Mouse (Mus musculus) liver, postnatal 0 days (tissue): Measurements from ENCODE around the gene Nexn. TPM values are rescaled to one million over a fixed set of nuclear protein-coding genes. Genes with fewer than 3 reads are reported as not detected.

Source experiments
- ATAC-seq: fragments of 200-750 bp; cut with Nextera tagmentation; 2 replicates; pipeline ENCODE4 v1.8.0; 2017; ENCODE audit warnings: mild to moderate bottlenecking, moderate library complexity
- DNase-seq: peaks from one replicate; pipeline ENCODE4 v3.0.0-alpha.2; 2016
- H3K27ac ChIP-seq: fragments of 300-500 bp; sonication (generic); 2 replicates; pipeline ENCODE4 v1.5.1; 2014; ENCODE audit warnings: antibody characterized with exemption, moderate library complexity, mild to moderate bottlenecking, low read depth
- H3K27me3 ChIP-seq: fragments of 300-500 bp; sonication (generic); 2 replicates; pipeline ENCODE4 v1.6.1; 2014; ENCODE audit warnings: low read length, control low read depth, mixed read lengths; ENCODE audit not compliant: insufficient read depth
- H3K36me3 ChIP-seq: fragments of 300-500 bp; sonication (generic); replicated peaks from 2 replicates; pipeline ENCODE4 v1.6.1; 2014; ENCODE audit warnings: mild to moderate bottlenecking, control low read depth, low read length, moderate library complexity, mixed read lengths; ENCODE audit not compliant: insufficient read depth
- H3K4me1 ChIP-seq: fragments of 300-500 bp; sonication (generic); 2 replicates; pipeline ENCODE4 v1.6.1; 2014; ENCODE audit warnings: antibody characterized with exemption, mild to moderate bottlenecking, control low read depth; ENCODE audit not compliant: insufficient read depth
- H3K4me2 ChIP-seq: fragments of 300-500 bp; sonication (generic); 2 replicates; pipeline ENCODE4 v1.6.1; 2014; ENCODE audit warnings: low read depth, mild to moderate bottlenecking, low read length, moderate library complexity, mixed read lengths
- H3K4me3 ChIP-seq: fragments of 300-500 bp; sonication (generic); 2 replicates; pipeline ENCODE4 v1.5.1; 2014; ENCODE audit warnings: low read depth, low read length
- H3K9ac ChIP-seq: fragments of 300-500 bp; sonication (generic); replicated peaks from 2 replicates; pipeline ENCODE4 v1.6.1; 2014; ENCODE audit warnings: mild to moderate bottlenecking, moderate library complexity
- H3K9me3 ChIP-seq: fragments of 300-500 bp; sonication (generic); 2 replicates; pipeline ENCODE4 v1.6.1; 2016; ENCODE audit warnings: mild to moderate bottlenecking, control low read depth, low read length, mixed read lengths
- CTCF ChIP-seq: sonication (generic); IDR thresholded peaks from 2 replicates; pipeline ENCODE4 v1.5.1; 2016; ENCODE audit warnings: antibody characterized with exemption, low read depth
- EP300 ChIP-seq: IDR thresholded peaks from 2 replicates; pipeline ENCODE4 v1.6.1; 2016; ENCODE audit warnings: antibody characterized with exemption, low read depth, mild to moderate bottlenecking
- WGBS: fragments of 180-500 bp; shearing (Covaris S2); extraction: QIAGEN DNeasy Blood & Tissue Kit; methylation state at CpG from one replicate; pipeline ENCODE4 v1.1.7; 2014; ENCODE audit not compliant: insufficient replicate concordance; 5-methylcytosine and 5-hydroxymethylcytosine counted together
- polyA plus RNA-seq: library from polyadenylated mRNA; unstranded; fragments of >200 nt; fragmentation: Nextera tagmentation; extraction: Ambion mirVana; gene quantifications from 2 replicates; pipeline ENCODE4 v1.2.1, GENCODE M21; 2015

The Nexn gene
- polyA plus RNA-seq, 1 experiment from 2014 or later, result 1.1 TPM

- no peak overlapping the region for H3K4me3 ChIP-seq
- TF ChIP-seq EP300, result no peak
- no peak for TF ChIP-seq CTCF
- H3K9me3 ChIP-seq, result no peaks in the 10 kb centered on the region
- H3K27ac ChIP-seq, result no peak overlapping the region
- H3K9ac ChIP-seq, result no peak overlapping the region
- H3K4me1 ChIP-seq, result no peaks in the 10 kb centered on the region
- no peaks in the 10 kb centered on the region for H3K27me3 ChIP-seq
- ATAC-seq (no peak), DNase-seq (no peak)
- no peak overlapping the region for H3K4me2 ChIP-seq
- 91% methylated on average over 5 of the region's 5 CpGs for WGBS
- H3K36me3 ChIP-seq, result peaks cover 18% of the 10 kb centered on the region
Observed at GRCm38 (mm10) chr3:152284759-152285158, 18.6 kb upstream of the Nexn start.

DNA sequence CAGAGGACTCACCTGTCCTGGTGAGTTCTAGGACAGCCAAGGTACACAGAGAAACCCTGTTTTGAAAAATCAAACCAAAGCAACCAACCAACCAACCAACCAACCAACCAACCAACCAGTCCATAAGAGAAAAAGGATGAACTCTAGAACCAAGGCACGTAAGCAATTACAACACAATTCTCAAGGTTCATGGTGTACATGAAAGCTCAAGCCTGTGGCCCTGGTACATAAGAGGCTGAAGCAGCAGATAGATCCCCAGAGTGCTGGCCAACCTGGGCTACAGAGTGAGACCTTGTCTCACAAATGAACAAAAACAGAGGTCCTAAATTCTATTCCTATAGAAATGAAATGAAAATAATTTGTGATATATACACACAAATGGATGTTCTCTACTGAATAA lies 18.2 kb upstream of the Nexn start:
- ATAC-seq (no peak), DNase-seq (no peak)
- Histone ChIP-seq H3K4me2 (no peak overlapping the region), H3K9me3 (no peaks in the 10 kb centered on the region), H3K4me3 (no peak overlapping the region), H3K4me1 (no peaks in the 10 kb centered on the region), H3K27ac (no peak overlapping the region), H3K36me3 (peaks cover 18% of the 10 kb centered on the region), H3K9ac (no peak overlapping the region), H3K27me3 (no peaks in the 10 kb centered on the region)
- TF ChIP-seq CTCF (no peak), EP300 (no peak)
- WGBS, result 92% methylated on average over 1 of the region's 1 CpGs

DNA sequence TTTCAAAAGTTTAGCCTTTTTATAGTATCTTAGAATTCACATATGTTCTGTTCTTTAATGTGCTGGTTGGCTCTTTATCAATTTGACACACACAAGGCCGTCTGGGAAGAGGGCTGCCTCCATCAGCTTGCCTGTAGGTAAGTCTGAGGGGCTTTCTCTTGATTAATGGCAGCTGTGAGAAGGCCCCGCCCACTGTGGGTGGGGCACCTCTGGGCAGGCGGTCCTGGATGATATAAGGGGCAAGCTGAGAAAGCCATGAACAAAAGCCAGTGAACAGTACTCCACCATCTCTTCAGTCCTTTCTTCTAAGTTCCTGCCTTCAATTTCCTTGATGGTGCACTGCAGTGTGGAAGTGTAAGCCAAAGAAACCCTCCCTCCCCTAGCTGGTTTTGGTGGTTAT lies 16.0 kb upstream of the Nexn start:
- Histone ChIP-seq H3K4me1 (no peaks in the 10 kb centered on the region), H3K4me2 (no peak overlapping the region), H3K4me3 (no peak overlapping the region), H3K27ac (no peak overlapping the region), H3K9ac (no peak overlapping the region), H3K9me3 (no peaks in the 10 kb centered on the region), H3K27me3 (no peaks in the 10 kb centered on the region), H3K36me3 (peaks cover 21% of the 10 kb centered on the region)
- ATAC-seq, result no peak
- WGBS, result 50% methylated on average over 3 of the region's 3 CpGs
- DNase-seq, result no peak
- TF ChIP-seq EP300, result no peak
- no peak for TF ChIP-seq CTCF

DNA sequence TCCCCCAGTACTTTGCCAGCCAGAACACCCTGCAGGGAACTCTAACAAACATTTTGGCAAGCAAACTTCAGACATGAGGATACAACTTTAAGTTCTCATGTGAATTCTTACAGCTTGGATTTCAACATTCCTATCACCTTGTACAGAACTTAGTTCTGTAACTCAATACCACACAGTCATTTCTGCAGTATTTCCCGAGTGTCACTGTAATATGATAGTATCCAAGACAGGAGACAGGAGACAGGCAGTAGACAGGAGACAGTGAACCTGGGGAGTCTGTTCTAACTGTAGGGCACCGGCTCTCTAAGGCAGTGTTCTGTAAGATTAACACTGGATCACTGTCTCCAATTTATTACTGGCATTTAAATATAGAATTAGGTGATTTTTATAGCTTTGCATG lies 12.3 kb upstream of the Nexn start:
- Histone ChIP-seq H3K9me3 (no peaks in the 10 kb centered on the region), H3K4me2 (no peak overlapping the region), H3K4me3 (no peak overlapping the region), H3K4me1 (no peaks in the 10 kb centered on the region), H3K27ac (no peak overlapping the region), H3K36me3 (peaks cover 10% of the 10 kb centered on the region), H3K9ac (no peak overlapping the region), H3K27me3 (no peaks in the 10 kb centered on the region)
- DNase-seq (no peak), ATAC-seq (no peak)
- WGBS, result 71% methylated on average over 2 of the region's 2 CpGs
- TF ChIP-seq CTCF (no peak), EP300 (no peak)

DNA sequence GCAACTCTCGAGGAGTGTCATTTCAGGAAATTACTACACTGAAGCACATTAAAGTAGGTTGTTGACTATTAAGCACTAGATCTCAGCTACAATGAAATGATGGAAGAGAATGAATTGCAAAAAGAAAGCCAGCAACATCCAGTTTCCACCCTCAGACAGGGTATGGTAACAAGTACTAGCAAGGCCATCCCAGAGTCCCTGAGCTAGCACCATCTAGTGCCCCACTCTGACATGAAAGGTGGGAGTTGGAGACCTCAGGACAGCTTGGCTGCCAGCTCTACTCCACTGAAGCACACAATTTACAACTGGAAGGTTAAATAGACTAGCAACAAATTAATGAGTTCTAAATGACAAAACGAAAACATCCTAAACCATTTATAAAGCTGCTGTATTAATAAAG lies 11.8 kb upstream of the Nexn start:
- H3K9ac ChIP-seq, result no peak overlapping the region
- WGBS, result 77% methylated on average over 2 of the region's 2 CpGs
- DNase-seq (no peak), ATAC-seq (no peak)
- no peak overlapping the region for H3K27ac ChIP-seq
- H3K4me1 ChIP-seq, result no peaks in the 10 kb centered on the region
- H3K4me3 ChIP-seq, result no peak overlapping the region
- no peak overlapping the region for H3K4me2 ChIP-seq
- H3K36me3 ChIP-seq, result peaks cover 10% of the 10 kb centered on the region; the same call in 1 of the 2 replicates
- H3K27me3 ChIP-seq, result no peaks in the 10 kb centered on the region
- H3K9me3 ChIP-seq, result no peaks in the 10 kb centered on the region
- TF ChIP-seq EP300 (no peak), CTCF (no peak)

DNA sequence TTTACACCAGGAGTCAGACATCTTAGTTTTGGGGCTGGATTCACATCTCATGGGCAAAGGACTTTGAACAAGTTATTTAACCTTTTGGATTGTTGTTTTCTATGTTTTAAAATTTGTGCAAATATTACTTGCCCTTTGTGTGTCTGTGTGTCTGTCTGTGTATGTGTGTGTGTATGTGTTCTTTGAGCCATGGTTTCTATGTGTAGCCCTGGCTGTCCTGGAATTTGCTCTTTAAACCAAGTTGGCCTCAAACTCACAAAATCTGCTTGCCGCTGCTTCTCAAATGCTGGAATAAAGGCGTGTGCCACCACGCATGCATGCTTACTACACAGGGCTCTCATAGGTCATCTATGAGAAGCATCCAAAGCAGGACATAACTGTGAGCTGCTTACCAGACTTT lies 10.8 kb upstream of the Nexn start:
- ATAC-seq (no peak), DNase-seq (no peak)
- Histone ChIP-seq H3K27ac (no peak overlapping the region), H3K4me2 (no peak overlapping the region), H3K9ac (no peak overlapping the region), H3K4me3 (no peak overlapping the region), H3K9me3 (no peaks in the 10 kb centered on the region), H3K27me3 (no peaks in the 10 kb centered on the region), H3K4me1 (no peaks in the 10 kb centered on the region), H3K36me3 (peaks cover 8% of the 10 kb centered on the region; the same call in 1 of the 2 replicates)
- 90% methylated on average over 3 of the region's 3 CpGs for WGBS
- TF ChIP-seq CTCF, result no peak
- no peak for TF ChIP-seq EP300

DNA sequence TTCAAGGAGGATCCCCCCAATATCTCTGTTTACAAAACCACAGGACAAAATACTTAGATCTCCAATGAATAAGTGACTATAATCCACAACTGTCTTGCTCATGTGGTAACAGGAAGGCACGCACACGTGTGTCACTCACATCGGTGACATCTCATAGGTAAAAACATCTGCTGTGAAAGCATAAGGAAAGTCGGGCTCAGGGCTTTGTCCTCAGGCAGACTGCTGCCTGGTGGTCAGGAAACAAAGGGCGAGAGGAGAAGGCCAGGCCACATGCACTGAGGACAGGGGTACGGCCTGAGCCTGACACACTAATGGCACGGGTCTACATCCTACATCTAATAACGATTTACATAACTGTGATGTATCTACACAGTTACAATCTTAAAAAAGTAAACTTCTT lies 8.9 kb upstream of the Nexn start:
- H3K9ac ChIP-seq, result no peak overlapping the region
- H3K36me3 ChIP-seq, result peaks cover 8% of the 10 kb centered on the region; the same call in 1 of the 2 replicates
- no peaks in the 10 kb centered on the region for H3K9me3 ChIP-seq
- no peak for ATAC-seq
- H3K4me1 ChIP-seq, result no peaks in the 10 kb centered on the region
- no peak overlapping the region for H3K4me3 ChIP-seq
- TF ChIP-seq EP300, result no peak
- no peak for TF ChIP-seq CTCF
- H3K27me3 ChIP-seq, result no peaks in the 10 kb centered on the region
- no peak for DNase-seq
- H3K27ac ChIP-seq, result no peak overlapping the region
- H3K4me2 ChIP-seq, result no peak overlapping the region
- WGBS, result 83% methylated on average over 8 of the region's 8 CpGs
